Mouse (Mus musculus) ES-E14 (cell line): ENCODE data around the gene Fam83e.

Source experiments
- CHD2 ChIP-seq: IDR thresholded peaks from 2 replicates; pipeline ENCODE4 v1.6.1; 2014; ENCODE audit warnings: mild to moderate bottlenecking, low read depth, low read length, inconsistent platforms
- HCFC1 ChIP-seq: IDR thresholded peaks from 2 replicates; pipeline ENCODE4 v1.6.1; 2012; ENCODE audit warnings: low read length, inconsistent platforms, borderline replicate concordance; ENCODE audit not compliant: insufficient read depth
- MAFK ChIP-seq: IDR thresholded peaks from 2 replicates; pipeline ENCODE4 v1.6.1; 2014; ENCODE audit warnings: mild to moderate bottlenecking, low read depth, low read length, inconsistent platforms; ENCODE audit not compliant: insufficient read depth
- ZNF384 ChIP-seq: IDR thresholded peaks from 2 replicates; pipeline ENCODE4 v1.6.1; 2012; ENCODE audit warnings: low read depth, low read length, inconsistent platforms

GRCm38 (mm10) chr7:45715090-45715708, 5.8 kb upstream of the Fam83e start, which contains the start of gene Rpl18:
- no peak for TF ChIP-seq ZNF384
- TF ChIP-seq CHD2, result peak; percentile 58; the same call in 1 of the 2 replicates
- peak; percentile 87 for TF ChIP-seq HCFC1
- TF ChIP-seq MAFK, result no peak
